Mouse (Mus musculus): ENCODE measurements around the gene Vmn2r112. TPM values are rescaled to one million over a fixed set of nuclear protein-coding genes. Genes with fewer than 3 reads are reported as not detected.
"Not testable (repeated sequence)": the region's sequence is repeated elsewhere in the genome, so short reads cannot be mapped to it uniquely, and the experiment has no call there.

Vmn2r112 gene
- under 0.01 TPM in 1 of 2 replicates, not detected in the other for total RNA-seq (2017)

GRCm38 (mm10) chr17:22600651-22601050 lies at the start of gene Vmn2r112:
Vmn2r112 (plus strand) TSS chr17:22600951.
- ATAC-seq (ENCODE audit: extremely low read depth, insufficient number of reproducible peaks, low FRiP score, poor library complexity, severe bottlenecking), result not testable (repeated sequence)

GRCm38 (mm10) chr17:22573382-22573781 lies 27.4 kb upstream of the Vmn2r112 start, which contains the start of gene Vmn2r111:
Vmn2r111 (minus strand) TSS chr17:22573482.
- not testable (repeated sequence) for ATAC-seq (ENCODE audit: extremely low read depth, insufficient number of reproducible peaks, low FRiP score, poor library complexity, severe bottlenecking)

GRCm38 (mm10) chr17:22630646-22631045 lies 29.9 kb downstream of the Vmn2r112 start:
- ATAC-seq (ENCODE audit: extremely low read depth, insufficient number of reproducible peaks, low FRiP score, poor library complexity, severe bottlenecking), result no peak

Other genes with a start within 250 kb of the Vmn2r112 start
- gene Zfp944, start 239.6 kb upstream of the Vmn2r112 start, total RNA-seq (2017), result 19.6 and 21.4 TPM in 2 replicates
- 36.2 and 43.9 TPM in 2 replicates for gene Zfp758, start 239.5 kb upstream of the Vmn2r112 start, total RNA-seq (2017)
- 6.2 and 8.6 TPM in 2 replicates for gene Zfp946, start 176.7 kb upstream of the Vmn2r112 start, total RNA-seq (2017)
- 0.12 TPM in 1 of 2 replicates, not detected in the other for gene Vmn2r111, start 27.5 kb upstream of the Vmn2r112 start, total RNA-seq (2017)

Measured in neutrophil, adult 5-6 weeks (primary cell).